Mouse (Mus musculus) hindbrain, embryonic 12.5 days (tissue): ENCODE measurements at regions not wholly inside any gene's neighbourhood (a gene's known extent, or its start where the extent isn't known, plus 50 kb on each side); places are given as distances from the start of the nearest gene placed in this dataset.

Experiments used
- ATAC-seq: fragments of 200-750 bp; cut with Nextera tagmentation; 2 replicates; pipeline ENCODE4 v1.8.0; 2017; ENCODE audit warnings: moderate TSS enrichment; ENCODE audit not compliant: low FRiP score
- H3K27ac ChIP-seq: fragments of 300-500 bp; sonication (generic); 2 replicates; pipeline ENCODE4 v1.5.1; 2016; ENCODE audit warnings: mild to moderate bottlenecking
- H3K27me3 ChIP-seq: fragments of 300-500 bp; sonication (generic); 2 replicates; pipeline ENCODE4 v1.6.1; 2016; ENCODE audit warnings: mild to moderate bottlenecking
- H3K36me3 ChIP-seq: fragments of 300-500 bp; sonication (generic); 2 replicates; pipeline ENCODE4 v1.6.1; 2016; ENCODE audit warnings: mild to moderate bottlenecking
- H3K4me1 ChIP-seq: fragments of 300-500 bp; sonication (generic); 2 replicates; pipeline ENCODE4 v1.6.1; 2016
- H3K4me2 ChIP-seq: fragments of 300-500 bp; sonication (generic); replicated peaks from 2 replicates; pipeline ENCODE4 v1.6.1; 2016; ENCODE audit warnings: mild to moderate bottlenecking
- H3K4me3 ChIP-seq: fragments of 300-500 bp; sonication (generic); 2 replicates; pipeline ENCODE4 v1.5.1; 2016; ENCODE audit warnings: mild to moderate bottlenecking
- H3K9ac ChIP-seq: fragments of 300-500 bp; sonication (generic); 2 replicates; pipeline ENCODE4 v1.6.1; 2016; ENCODE audit warnings: mild to moderate bottlenecking, moderate library complexity
- H3K9me3 ChIP-seq: fragments of 300-500 bp; sonication (generic); replicated peaks from 2 replicates; pipeline ENCODE4 v1.6.1; 2016; ENCODE audit warnings: mild to moderate bottlenecking
- WGBS: fragments of 180-500 bp; shearing (Covaris S2); methylation state at CpG from one replicate; pipeline ENCODE4 v1.1.7; 2016; 5-methylcytosine and 5-hydroxymethylcytosine counted together

DNA sequence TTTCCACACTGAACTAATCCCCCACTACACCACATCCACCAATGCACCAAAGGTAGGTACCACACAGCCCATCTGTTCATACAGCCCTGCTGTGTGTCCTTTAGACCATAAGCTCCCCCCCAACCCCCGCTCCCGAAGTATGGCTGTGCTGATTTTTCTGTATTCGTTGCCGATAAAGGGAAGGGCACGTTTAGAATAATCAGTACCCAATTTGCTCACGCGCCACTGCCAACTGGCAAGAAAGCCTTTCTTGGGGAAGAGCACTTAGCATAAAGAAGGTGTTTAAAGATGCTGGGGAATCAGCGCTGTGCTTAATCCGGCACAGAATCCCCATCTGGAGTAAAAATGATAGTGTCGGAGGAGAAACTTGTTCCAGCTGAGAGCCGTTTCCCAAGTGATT lies 111.4 kb downstream of the Cd83 start:
- no peaks in the 10 kb centered on the region for H3K36me3 ChIP-seq
- 79% methylated on average over 11 of the region's 11 CpGs for WGBS
- H3K9ac ChIP-seq: no peak overlapping the region
- H3K9me3 ChIP-seq: no peaks in the 10 kb centered on the region
- H3K27ac ChIP-seq: no peak overlapping the region
- H3K4me2 ChIP-seq: no peak overlapping the region
- no peak overlapping the region for H3K4me3 ChIP-seq
- no peak for ATAC-seq
- 0 out of 2 replicates have a peak, but pooled peaks cover 4% of the 10 kb centered on the region for H3K27me3 ChIP-seq
- peaks cover 8% of the 10 kb centered on the region; the same call in 1 of the 2 replicates for H3K4me1 ChIP-seq

DNA sequence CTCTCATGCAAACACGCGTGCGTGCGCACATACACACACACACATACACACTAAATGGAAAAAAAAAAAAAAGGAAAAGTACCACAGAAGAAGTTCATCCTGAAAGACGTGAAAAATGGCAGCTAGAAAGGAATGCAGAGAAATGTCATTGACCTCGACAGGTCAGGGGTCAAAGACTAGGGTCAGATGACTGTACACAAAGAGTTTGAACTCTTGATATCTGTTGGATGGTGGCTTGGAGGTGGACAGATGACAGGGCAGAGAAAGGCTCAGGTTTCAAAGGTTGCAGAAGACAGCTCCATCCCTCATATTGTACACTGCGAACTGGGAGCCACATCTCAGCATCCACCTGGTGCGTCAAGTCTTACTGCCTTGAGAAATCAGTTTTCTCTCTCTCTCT lies 112.5 kb downstream of the Cd83 start:
- WGBS: 87% methylated on average over 8 of the region's 8 CpGs
- Histone ChIP-seq H3K36me3 (no peaks in the 10 kb centered on the region), H3K9me3 (no peaks in the 10 kb centered on the region)

DNA sequence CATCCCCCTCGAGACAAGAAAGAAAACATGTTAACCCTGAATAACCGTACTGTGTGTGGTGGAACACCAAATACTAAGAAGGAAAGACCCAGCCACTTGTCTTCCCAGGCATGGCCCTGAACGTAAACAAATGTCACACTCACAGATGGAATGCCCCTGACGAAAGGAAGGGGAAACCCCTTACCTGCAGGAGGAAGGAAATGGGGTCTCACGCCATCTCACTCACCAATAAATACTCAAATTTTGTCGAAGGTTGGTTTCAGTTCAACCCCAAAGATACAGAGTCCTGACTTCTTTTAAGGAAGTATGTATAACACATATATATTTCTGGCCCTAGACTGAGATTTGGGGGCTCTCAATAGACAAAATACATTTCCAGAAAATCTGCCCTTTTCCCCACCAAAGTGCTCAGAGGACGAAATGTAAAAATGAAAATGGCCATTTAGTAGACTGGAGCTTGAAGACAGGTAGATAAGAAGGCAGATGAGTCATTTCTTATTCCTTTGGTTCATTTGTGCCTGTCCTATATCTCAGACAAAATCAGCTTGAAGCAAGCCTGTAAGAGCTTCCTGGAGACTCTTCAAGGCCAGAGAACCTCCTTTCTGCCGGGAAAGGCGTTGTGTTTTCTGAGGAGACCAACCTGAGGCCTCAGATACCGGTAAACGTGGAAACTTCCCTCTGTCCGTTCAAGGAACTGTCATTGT lies 114.1 kb downstream of the Cd83 start:
- Histone ChIP-seq H3K4me1 (peaks cover 5% of the 10 kb centered on the region; the same call in 1 of the 2 replicates), H3K27me3 (0 out of 2 replicates have a peak, but pooled peaks cover 4% of the 10 kb centered on the region), H3K9ac (no peak overlapping the region), H3K4me3 (no peak overlapping the region), H3K27ac (no peak overlapping the region), H3K9me3 (no peaks in the 10 kb centered on the region), H3K4me2 (no peak overlapping the region), H3K36me3 (no peaks in the 10 kb centered on the region)
- ATAC-seq: no peak
- 81% methylated on average over 12 of the region's 12 CpGs for WGBS

More for the DNA sequence above, 112.5 kb downstream of the Cd83 start:
- Histone ChIP-seq H3K27ac (no peak overlapping the region), H3K4me3 (no peak overlapping the region), H3K4me2 (no peak overlapping the region), H3K4me1 (peaks cover 8% of the 10 kb centered on the region; the same call in 1 of the 2 replicates), H3K9ac (no peak overlapping the region), H3K27me3 (0 out of 2 replicates have a peak, but pooled peaks cover 4% of the 10 kb centered on the region)
- ATAC-seq: no peak

DNA sequence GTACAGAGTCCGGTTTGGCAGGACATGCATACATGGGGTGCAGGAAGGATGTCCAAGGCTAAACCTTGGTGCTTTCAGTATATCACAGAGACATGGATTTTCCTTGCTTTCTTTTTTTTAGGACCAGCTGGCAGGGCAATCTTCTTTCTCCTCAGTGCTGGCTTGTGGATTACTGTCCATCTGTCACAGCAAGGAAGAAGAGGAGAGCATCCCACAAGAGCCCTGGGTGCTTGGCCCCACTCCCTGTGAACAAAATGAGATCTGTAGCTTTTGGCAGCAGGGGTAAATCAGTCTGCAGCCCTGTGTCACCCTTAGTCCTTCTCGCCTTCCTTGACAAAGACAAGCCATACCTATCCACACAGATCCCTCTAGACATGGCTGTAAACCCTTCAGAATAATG lies 115.5 kb downstream of the Cd83 start:
- no peaks in the 10 kb centered on the region; the same call in 1 of the 2 replicates for H3K27me3 ChIP-seq
- no peaks in the 10 kb centered on the region for H3K9me3 ChIP-seq
- H3K36me3 ChIP-seq: no peaks in the 10 kb centered on the region
- no peak overlapping the region for H3K4me3 ChIP-seq
- ATAC-seq: no peak
- no peak overlapping the region for H3K27ac ChIP-seq
- 88% methylated on average over 2 of the region's 2 CpGs for WGBS
- H3K4me2 ChIP-seq: no peak overlapping the region
- no peak overlapping the region for H3K9ac ChIP-seq
- peaks cover 5% of the 10 kb centered on the region; the same call in 1 of the 2 replicates for H3K4me1 ChIP-seq

DNA sequence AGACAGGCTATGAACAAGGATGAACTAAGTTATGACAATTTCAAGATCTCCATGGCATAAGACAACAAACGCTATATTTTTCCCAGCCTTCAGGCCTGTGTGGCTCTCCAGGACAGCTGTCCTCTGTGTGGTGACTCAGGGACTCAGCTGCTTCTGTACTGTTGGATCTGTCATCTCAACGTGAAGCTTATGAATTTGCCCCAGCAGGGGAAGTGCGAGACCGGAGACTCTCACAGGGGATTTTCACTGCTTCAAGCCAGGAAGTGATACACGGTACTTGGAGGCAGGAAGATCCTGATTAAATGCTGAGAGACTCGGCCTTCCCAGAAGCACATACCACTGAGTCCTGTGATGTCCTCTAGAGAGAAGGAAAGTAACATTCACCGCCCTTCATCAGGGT lies 116.2 kb downstream of the Cd83 start:
- Histone ChIP-seq H3K27me3 (no peaks in the 10 kb centered on the region; the same call in 1 of the 2 replicates), H3K4me2 (no peak overlapping the region), H3K4me3 (no peak overlapping the region), H3K36me3 (no peaks in the 10 kb centered on the region), H3K27ac (no peak overlapping the region), H3K9ac (no peak overlapping the region), H3K4me1 (peaks cover 7% of the 10 kb centered on the region; the same call in 1 of the 2 replicates), H3K9me3 (no peaks in the 10 kb centered on the region)
- ATAC-seq: no peak
- WGBS: 62% methylated on average over 7 of the region's 7 CpGs

DNA sequence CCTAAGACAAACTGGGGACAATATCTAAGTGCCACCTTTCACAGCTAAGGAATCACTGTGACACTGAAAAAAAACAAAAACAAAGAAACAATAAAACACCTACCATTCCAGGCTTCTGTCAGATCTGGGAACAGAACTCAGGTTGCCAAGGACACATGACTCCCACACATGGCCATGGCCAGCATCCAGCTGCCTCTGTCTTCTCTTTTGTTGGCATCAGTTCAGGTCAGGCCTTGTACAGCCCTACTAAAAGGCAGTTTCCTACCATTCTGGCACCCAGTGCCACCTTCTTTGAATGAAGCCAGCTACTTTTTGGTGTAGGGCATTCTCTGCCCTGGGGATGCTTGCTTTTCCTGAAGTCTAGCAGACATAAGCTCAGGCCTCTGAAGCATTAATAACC lies 118.8 kb downstream of the Cd83 start:
- ATAC-seq: no peak

DNA sequence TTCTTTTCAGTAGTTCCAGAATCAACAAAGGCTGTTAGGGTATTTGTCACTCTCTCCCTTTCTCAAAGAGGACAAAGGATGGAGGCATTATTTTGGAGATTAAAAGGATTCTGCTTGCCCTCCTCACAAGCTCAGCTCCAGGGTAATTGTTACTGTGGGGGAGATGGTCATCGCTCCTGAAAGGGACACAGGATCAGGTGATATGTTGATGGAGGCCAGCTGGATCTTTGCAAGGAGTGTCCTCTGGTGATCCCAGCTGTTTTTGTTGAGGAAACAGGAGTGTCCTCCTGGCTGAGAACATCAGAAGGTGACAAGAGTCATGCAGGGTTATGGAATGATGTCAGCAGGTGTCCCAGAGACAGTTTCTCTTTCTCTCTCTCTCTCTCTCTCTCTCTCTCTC lies 119.7 kb downstream of the Cd83 start:
- Histone ChIP-seq H3K9me3 (no peaks in the 10 kb centered on the region), H3K9ac (no peak overlapping the region), H3K4me3 (no peak overlapping the region), H3K36me3 (no peaks in the 10 kb centered on the region), H3K27me3 (no peaks in the 10 kb centered on the region; the same call in 1 of the 2 replicates), H3K27ac (no peak overlapping the region), H3K4me1 (peaks cover 28% of the 10 kb centered on the region; the same call in 1 of the 2 replicates), H3K4me2 (no peak overlapping the region)
- ATAC-seq: no peak
- WGBS: 19% methylated on average over 1 of the region's 1 CpGs

More for the DNA sequence above, 118.8 kb downstream of the Cd83 start:
- Histone ChIP-seq H3K4me2 (no peak overlapping the region), H3K4me3 (no peak overlapping the region), H3K36me3 (no peaks in the 10 kb centered on the region), H3K9ac (no peak overlapping the region), H3K27ac (no peak overlapping the region), H3K4me1 (peaks cover 19% of the 10 kb centered on the region; the same call in 1 of the 2 replicates), H3K27me3 (no peaks in the 10 kb centered on the region; the same call in 1 of the 2 replicates), H3K9me3 (no peaks in the 10 kb centered on the region)

DNA sequence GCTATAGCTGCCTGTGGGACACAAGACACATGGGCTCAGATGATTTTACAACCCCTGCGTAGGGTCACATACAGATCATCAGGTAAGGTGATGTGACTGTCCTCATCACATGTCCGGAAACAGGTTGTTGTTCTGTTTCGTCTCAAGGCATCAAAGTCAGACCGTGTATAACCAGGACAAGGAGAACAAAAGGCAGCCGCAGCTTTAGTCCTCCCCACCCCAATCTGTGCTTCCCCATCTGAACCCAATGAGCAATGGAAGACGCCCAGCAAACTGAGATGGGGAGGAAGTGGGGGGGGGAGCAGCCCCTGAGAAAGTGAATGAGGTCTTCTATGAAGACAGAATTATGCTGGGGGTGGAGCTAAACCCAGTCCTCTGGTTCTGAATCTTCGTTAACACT lies 121.7 kb downstream of the Cd83 start:
- Histone ChIP-seq H3K36me3 (no peaks in the 10 kb centered on the region), H3K4me2 (no peak overlapping the region), H3K9ac (no peak overlapping the region), H3K4me3 (no peak overlapping the region), H3K4me1 (peaks cover 22% of the 10 kb centered on the region), H3K9me3 (no peaks in the 10 kb centered on the region), H3K27me3 (no peaks in the 10 kb centered on the region; the same call in none of the 2 replicates), H3K27ac (no peak overlapping the region)
- ATAC-seq: no peak
- 78% methylated on average over 7 of the region's 7 CpGs for WGBS

DNA sequence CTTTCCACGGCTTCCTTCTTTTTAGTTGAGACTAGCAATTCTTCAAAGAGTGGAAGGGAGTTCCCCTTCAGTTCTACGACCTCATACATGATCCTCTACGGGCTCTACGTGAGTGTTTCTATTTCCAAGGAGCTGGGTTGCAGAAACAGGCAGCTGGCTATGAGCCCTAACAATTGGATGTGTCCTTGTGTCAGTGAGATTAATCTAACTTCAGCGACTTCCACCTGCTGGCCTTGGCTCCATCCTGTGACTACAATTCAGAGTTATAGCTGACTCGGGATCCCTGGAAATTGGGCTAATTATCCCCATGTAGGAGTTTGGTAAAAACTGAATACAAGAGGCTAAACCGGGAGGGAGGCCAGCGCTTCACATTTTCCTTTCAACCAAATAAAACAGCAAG lies 122.8 kb downstream of the Cd83 start:
- H3K4me2 ChIP-seq: no peak overlapping the region
- no peak for ATAC-seq
- no peak overlapping the region for H3K9ac ChIP-seq
- WGBS: 62% methylated on average over 8 of the region's 8 CpGs
- no peaks in the 10 kb centered on the region; the same call in none of the 2 replicates for H3K27me3 ChIP-seq
- H3K27ac ChIP-seq: no peak overlapping the region
- no peaks in the 10 kb centered on the region for H3K9me3 ChIP-seq
- no peak overlapping the region for H3K4me3 ChIP-seq
- peaks cover 22% of the 10 kb centered on the region for H3K4me1 ChIP-seq
- no peaks in the 10 kb centered on the region for H3K36me3 ChIP-seq

DNA sequence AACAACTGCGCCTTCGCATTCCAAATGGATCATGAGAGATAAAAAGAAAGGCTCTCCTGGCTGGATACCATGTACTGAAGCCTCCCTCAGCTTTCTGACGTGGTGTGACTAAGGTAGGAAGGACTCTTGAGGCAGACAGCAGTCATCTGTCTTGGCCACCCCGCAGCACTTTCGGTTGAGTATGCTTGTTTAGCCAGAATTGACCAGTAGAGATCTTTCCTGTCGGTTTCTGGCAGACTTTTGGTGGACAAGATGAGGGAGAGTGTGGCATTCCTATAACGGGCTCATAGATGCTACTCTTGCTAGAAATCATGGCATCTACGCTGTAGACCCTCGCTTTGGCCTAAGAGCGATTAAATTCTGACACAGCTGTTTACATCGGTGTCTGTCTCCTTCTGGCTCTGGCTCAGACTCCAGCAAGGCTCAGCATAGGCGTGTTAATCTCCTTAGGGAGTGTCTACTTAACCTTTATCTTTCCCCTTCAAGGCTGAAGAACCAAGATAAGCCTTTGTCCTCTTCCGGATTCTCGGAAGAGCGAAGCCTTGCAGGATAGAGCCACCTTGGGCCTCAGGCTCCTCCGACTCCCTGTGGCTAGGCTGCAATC lies 123.6 kb downstream of the Cd83 start:
- no peak overlapping the region for H3K4me2 ChIP-seq
- no peaks in the 10 kb centered on the region for H3K9me3 ChIP-seq
- WGBS: 62% methylated on average over 16 of the region's 16 CpGs
- no peak for ATAC-seq
- H3K4me1 ChIP-seq: peaks cover 22% of the 10 kb centered on the region
- no peaks in the 10 kb centered on the region; the same call in none of the 2 replicates for H3K27me3 ChIP-seq
- H3K27ac ChIP-seq: no peak overlapping the region
- no peak overlapping the region for H3K4me3 ChIP-seq
- no peak overlapping the region for H3K9ac ChIP-seq
- no peaks in the 10 kb centered on the region for H3K36me3 ChIP-seq

DNA sequence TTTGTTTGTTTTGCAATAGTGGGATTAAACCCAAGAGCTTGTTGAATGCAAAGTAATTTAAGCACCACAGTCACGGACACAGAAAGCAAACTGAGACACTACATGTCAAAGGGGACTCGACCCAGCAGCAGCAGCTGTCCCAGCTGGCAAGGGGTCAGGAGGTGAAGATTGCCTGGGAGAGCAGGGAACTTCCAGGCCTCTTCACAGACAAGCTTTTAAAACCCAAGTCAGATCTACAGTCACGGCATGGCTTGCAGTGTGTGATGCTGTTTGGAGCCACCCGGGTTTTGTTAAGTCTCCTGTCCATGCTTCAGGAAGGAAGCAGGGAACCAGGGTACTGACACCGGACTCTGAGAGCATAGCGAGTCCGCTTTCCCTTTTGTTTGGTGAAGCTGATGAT lies 125.4 kb downstream of the Cd83 start:
- peaks cover 22% of the 10 kb centered on the region for H3K4me1 ChIP-seq
- no peaks in the 10 kb centered on the region for H3K36me3 ChIP-seq
- WGBS: 39% methylated on average over 7 of the region's 7 CpGs
- H3K4me2 ChIP-seq: no peak overlapping the region
- no peak overlapping the region for H3K9ac ChIP-seq
- no peaks in the 10 kb centered on the region; the same call in none of the 2 replicates for H3K27me3 ChIP-seq
- no peaks in the 10 kb centered on the region for H3K9me3 ChIP-seq
- no peak overlapping the region for H3K27ac ChIP-seq
- ATAC-seq: no peak
- no peak overlapping the region for H3K4me3 ChIP-seq

DNA sequence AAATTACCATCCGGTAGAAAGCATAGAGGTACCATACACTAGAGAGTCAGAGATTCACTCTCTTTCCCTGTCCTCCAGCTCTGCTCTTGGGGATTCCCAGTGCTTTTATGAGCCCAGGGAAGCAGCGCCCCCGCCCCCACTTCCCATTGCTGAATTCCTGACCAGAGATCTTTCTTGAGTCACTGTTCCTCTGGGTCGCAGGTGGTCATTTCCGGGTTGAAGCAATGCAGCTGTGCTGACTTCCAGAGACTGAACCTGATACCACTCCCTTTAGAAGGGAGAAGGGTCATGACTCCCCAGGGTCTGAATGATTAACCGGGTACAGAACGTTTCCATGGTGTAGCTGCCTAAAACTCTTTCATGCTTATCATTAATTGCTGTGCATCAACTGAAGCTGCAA lies 128.9 kb downstream of the Cd83 start:
- Histone ChIP-seq H3K27ac (no peak overlapping the region), H3K36me3 (no peaks in the 10 kb centered on the region), H3K4me1 (peaks cover 7% of the 10 kb centered on the region), H3K27me3 (no peaks in the 10 kb centered on the region; the same call in 1 of the 2 replicates), H3K9ac (no peak overlapping the region), H3K4me2 (no peak overlapping the region), H3K9me3 (no peaks in the 10 kb centered on the region), H3K4me3 (no peak overlapping the region)
- whole genome bisulfite sequencing: 45% methylated on average over 7 of the region's 7 CpGs
- ATAC-seq: no peak
